Mouse (Mus musculus) forebrain, embryonic 14.5 days (tissue): ENCODE measurements around the gene Gab1. TPM values are rescaled to one million over a fixed set of nuclear protein-coding genes. Genes with fewer than 3 reads are reported as not detected.
A peak's percentile ranks its signal among the peaks of the same experiment; 100 is the strongest.

ENCODE experiments used
- ATAC-seq: fragments of 200-750 bp; cut with Nextera tagmentation; 2 replicates; pipeline ENCODE4 v1.8.0; 2017; ENCODE audit warnings: mild to moderate bottlenecking, moderate library complexity
- DNase-seq: peaks from one replicate; pipeline ENCODE4 v3.0.0-alpha.2; 2015; ENCODE audit warnings: low spot score
- H3K27ac ChIP-seq: fragments of 300-500 bp; sonication (generic); 2 replicates; pipeline ENCODE4 v1.5.1; 2014; ENCODE audit warnings: low read depth, mild to moderate bottlenecking, control low read depth, low read length, moderate library complexity
- H3K27me3 ChIP-seq: fragments of 300-500 bp; sonication (generic); replicated peaks from 2 replicates; pipeline ENCODE4 v1.6.1; 2014; ENCODE audit warnings: low read length, control low read depth, mixed read lengths; ENCODE audit not compliant: control insufficient read depth, insufficient read depth
- H3K36me3 ChIP-seq: fragments of 300-500 bp; sonication (generic); 2 replicates; pipeline ENCODE4 v1.6.1; 2014; ENCODE audit warnings: low read length, control low read depth; ENCODE audit not compliant: control insufficient read depth, insufficient read depth
- H3K4me1 ChIP-seq: fragments of 300-500 bp; sonication (generic); 2 replicates; pipeline ENCODE4 v1.6.1; 2014; ENCODE audit warnings: antibody characterized with exemption, low read length, control low read depth; ENCODE audit not compliant: control insufficient read depth, insufficient read depth
- H3K4me2 ChIP-seq: fragments of 300-500 bp; sonication (generic); 2 replicates; pipeline ENCODE4 v1.6.1; 2014; ENCODE audit warnings: mild to moderate bottlenecking, control low read depth, low read length
- H3K4me3 ChIP-seq: fragments of 300-500 bp; sonication (generic); 2 replicates; pipeline ENCODE4 v1.5.1; 2014; ENCODE audit warnings: low read depth, low read length, control low read depth
- H3K9ac ChIP-seq: fragments of 300-500 bp; sonication (generic); 2 replicates; pipeline ENCODE4 v1.6.1; 2014; ENCODE audit warnings: mild to moderate bottlenecking, low read length, control low read depth, moderate library complexity
- H3K9me3 ChIP-seq: fragments of 300-500 bp; sonication (generic); replicated peaks from 2 replicates; pipeline ENCODE4 v1.6.1; 2016; ENCODE audit warnings: low read length, control low read depth, mixed read lengths; ENCODE audit not compliant: control insufficient read depth
- WGBS: fragments of 180-500 bp; shearing (Covaris S2); extraction: QIAGEN DNeasy Blood & Tissue Kit; methylation state at CpG from one replicate; pipeline ENCODE4 v1.1.7; 2014; 5-methylcytosine and 5-hydroxymethylcytosine counted together
- polyA plus RNA-seq: library from polyadenylated mRNA; unstranded; fragments of >200 nt; fragmentation: Nextera tagmentation; extraction: Ambion mirVana; gene quantifications from 2 replicates; pipeline ENCODE4 v1.2.1, GENCODE M21; 2014

The Gab1 gene
- polyA plus RNA-seq, 1 experiment from 2014 or later: 15.4 TPM

GRCm38 (mm10) chr8:80738046-80738387 is 142.3 kb downstream of the Gab1 start:
- ATAC-seq (no peak), DNase-seq (no peak)
- H3K4me2 ChIP-seq: peak overlapping the region; percentile 86
- H3K9me3 ChIP-seq: no peaks in the 10 kb centered on the region
- H3K27me3 ChIP-seq: no peaks in the 10 kb centered on the region
- peaks cover 21% of the 10 kb centered on the region for H3K36me3 ChIP-seq
- H3K27ac ChIP-seq: peak overlapping the region; percentile 99
- peaks cover 6% of the 10 kb centered on the region; the same call in 1 of the 2 replicates for H3K4me1 ChIP-seq
- H3K4me3 ChIP-seq: peak overlapping the region; percentile 84
- H3K9ac ChIP-seq: peak overlapping the region; percentile 95
- WGBS: 0% methylated on average over 5 of the region's 5 CpGs

- H3K9me3 ChIP-seq: no peaks in the 10 kb centered on the region
- ATAC-seq: no peak
- no peak overlapping the region for H3K4me2 ChIP-seq
- peaks cover 66% of the 10 kb centered on the region for H3K36me3 ChIP-seq
- no peak overlapping the region for H3K4me3 ChIP-seq
- H3K9ac ChIP-seq: no peak overlapping the region
- no peak overlapping the region for H3K27ac ChIP-seq
- H3K27me3 ChIP-seq: no peaks in the 10 kb centered on the region
- DNase-seq: no peak
- no peaks in the 10 kb centered on the region for H3K4me1 ChIP-seq
Measured at GRCm38 (mm10) chr8:80732326-80732725, 148.0 kb downstream of the Gab1 start.

- Histone ChIP-seq H3K9me3 (no peaks in the 10 kb centered on the region), H3K36me3 (peaks cover 67% of the 10 kb centered on the region), H3K4me1 (no peaks in the 10 kb centered on the region), H3K4me3 (no peak overlapping the region), H3K9ac (no peak overlapping the region), H3K27me3 (no peaks in the 10 kb centered on the region), H3K27ac (no peak overlapping the region), H3K4me2 (no peak overlapping the region)
- DNase-seq (no peak), ATAC-seq (no peak)
- 98% methylated on average over 1 of the region's 1 CpGs for WGBS
Measured at GRCm38 (mm10) chr8:80714461-80714860, 165.9 kb downstream of the Gab1 start.

Other genes with a start within 250 kb of the Gab1 start
- gene Smarca5, start 141.0 kb downstream of the Gab1 start, polyA plus RNA-seq: 70.3 and 73.6 TPM in 2 replicates
- 25.9 and 27.5 TPM in 2 replicates for gene Usp38, start 134.4 kb upstream of the Gab1 start, polyA plus RNA-seq